Mouse (Mus musculus) embryonic facial prominence, embryonic 14.5 days (tissue): ENCODE data around the gene Sec1. TPM values are rescaled to one million over a fixed set of nuclear protein-coding genes. Genes with fewer than 3 reads are reported as not detected.

Experiments
- ATAC-seq: fragments of 200-750 bp; cut with Nextera tagmentation; 2 replicates; pipeline ENCODE4 v1.8.0; 2017; ENCODE audit warnings: low read depth, moderate number of reproducible peaks, moderate TSS enrichment
- DNase-seq: peaks from one replicate; pipeline ENCODE4 v3.0.0-alpha.2; 2015; ENCODE audit warnings: low spot score
- H3K27ac ChIP-seq: fragments of 300-500 bp; sonication (generic); replicated peaks from 2 replicates; pipeline ENCODE4 v1.5.1; 2014; ENCODE audit warnings: low read depth, mild to moderate bottlenecking, low read length, moderate library complexity
- H3K27me3 ChIP-seq: fragments of 300-500 bp; sonication (generic); replicated peaks from 2 replicates; pipeline ENCODE4 v1.6.1; 2014; ENCODE audit warnings: low read length; ENCODE audit not compliant: control insufficient read depth, insufficient read depth
- H3K36me3 ChIP-seq: fragments of 300-500 bp; sonication (generic); 2 replicates; pipeline ENCODE4 v1.6.1; 2014; ENCODE audit warnings: low read length, mixed read lengths; ENCODE audit not compliant: control insufficient read depth, insufficient read depth
- H3K4me1 ChIP-seq: fragments of 300-500 bp; sonication (generic); 2 replicates; pipeline ENCODE4 v1.6.1; 2014; ENCODE audit warnings: antibody characterized with exemption, low read length; ENCODE audit not compliant: control insufficient read depth, insufficient read depth
- H3K4me2 ChIP-seq: fragments of 300-500 bp; sonication (generic); 2 replicates; pipeline ENCODE4 v1.6.1; 2014; ENCODE audit warnings: low read depth, mild to moderate bottlenecking, low read length, moderate library complexity, mixed read lengths
- H3K4me3 ChIP-seq: fragments of 300-500 bp; sonication (generic); 2 replicates; pipeline ENCODE4 v1.5.1; 2014; ENCODE audit warnings: low read depth, mild to moderate bottlenecking, low read length
- H3K9ac ChIP-seq: fragments of 300-500 bp; sonication (generic); 2 replicates; pipeline ENCODE4 v1.6.1; 2014; ENCODE audit warnings: low read depth, mild to moderate bottlenecking, low read length, moderate library complexity, mixed read lengths
- H3K9me3 ChIP-seq: fragments of 300-500 bp; sonication (generic); 2 replicates; pipeline ENCODE4 v1.6.1; 2016; ENCODE audit warnings: low read length; ENCODE audit not compliant: control insufficient read depth
- WGBS: fragments of 180-500 bp; shearing (Covaris S2); extraction: QIAGEN DNeasy Blood & Tissue Kit; methylation state at CpG from one replicate; pipeline ENCODE4 v1.1.7; 2014; 5-methylcytosine and 5-hydroxymethylcytosine counted together
- polyA plus RNA-seq: library from polyadenylated mRNA; unstranded; fragments of >200 nt; fragmentation: Nextera tagmentation; extraction: Ambion mirVana; gene quantifications from 2 replicates; pipeline ENCODE4 v1.2.1, GENCODE M21; 2014

Sec1 gene
- polyA plus RNA-seq, 1 experiment from 2014 or later: 2.1 TPM

DNA sequence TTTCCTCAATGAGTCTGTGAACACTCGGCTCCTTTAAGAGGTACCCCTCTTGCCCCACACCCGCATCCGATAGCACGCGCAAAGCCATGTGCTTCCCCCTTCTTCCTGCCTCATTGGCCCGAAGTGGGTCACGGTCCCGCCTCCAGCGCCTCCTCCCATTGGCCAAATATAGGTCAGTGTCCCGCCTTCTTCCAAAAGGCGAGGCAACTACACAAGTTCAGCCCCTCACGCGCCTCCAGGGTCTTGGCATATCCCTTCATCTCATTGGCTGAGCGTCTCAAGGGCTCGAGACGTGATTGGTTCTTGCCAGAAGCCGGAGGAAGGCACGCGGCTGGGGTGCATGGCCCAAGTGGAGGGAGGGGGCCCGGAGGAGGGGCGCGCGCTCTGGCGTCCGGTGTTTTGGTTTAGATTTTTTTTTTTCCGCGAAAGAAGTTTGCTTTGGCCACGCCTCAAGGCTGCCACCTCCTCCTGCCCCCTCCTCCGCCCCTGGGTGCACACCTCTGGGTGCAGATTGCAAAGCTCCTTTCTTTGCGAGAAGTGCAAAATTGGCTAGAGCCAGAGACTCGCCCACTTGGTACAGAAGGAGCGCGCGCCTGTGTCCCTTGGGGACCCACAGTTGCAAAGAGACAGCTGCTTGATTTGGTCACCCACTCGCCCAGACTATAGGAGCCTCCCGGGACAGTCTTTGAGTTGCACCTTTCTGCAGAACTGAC is 10.7 kb upstream of the Sec1 start, which contains the start of gene Dbp:
Gene Dbp (plus strand): TSS at position 359 of the 713 bp plus-strand sequence.
- peak within 1 kb of the TSS; percentile 65 for H3K4me3 ChIP-seq
- H3K9ac ChIP-seq: peak within 1 kb of the TSS; percentile 82
- peaks cover 44% of the 10 kb centered on the region for H3K4me1 ChIP-seq
- under 1% methylated on average over 32 of the region's 36 CpGs for WGBS
- no peaks in the 10 kb centered on the region for H3K9me3 ChIP-seq
- H3K4me2 ChIP-seq: peak within 1 kb of the TSS; percentile 93
- H3K36me3 ChIP-seq: peaks cover 4% of the 10 kb centered on the region; the same call in 1 of the 2 replicates
- peak; percentile 100 for DNase-seq
- ATAC-seq: peak; percentile 90
- peaks cover 6% of the 10 kb centered on the region; the same call in 1 of the 2 replicates for H3K27me3 ChIP-seq
- peak within 1 kb of the TSS; percentile 79 for H3K27ac ChIP-seq

GRCm38 (mm10) chr7:45704046-45704559 is 9.9 kb upstream of the Sec1 start:
- no peaks in the 10 kb centered on the region for H3K36me3 ChIP-seq
- H3K4me3 ChIP-seq: peak overlapping the region; percentile 37
- H3K27me3 ChIP-seq: peaks cover 14% of the 10 kb centered on the region
- H3K9ac ChIP-seq: peak overlapping the region; percentile 61
- peak overlapping the region; percentile 79 for H3K27ac ChIP-seq
- DNase-seq (peak; percentile 90), ATAC-seq (peak; percentile 38)
- H3K4me1 ChIP-seq: peaks cover 48% of the 10 kb centered on the region
- H3K9me3 ChIP-seq: no peaks in the 10 kb centered on the region
- under 1% methylated on average over 13 of the region's 13 CpGs for WGBS
- peak overlapping the region; percentile 93 for H3K4me2 ChIP-seq

DNA sequence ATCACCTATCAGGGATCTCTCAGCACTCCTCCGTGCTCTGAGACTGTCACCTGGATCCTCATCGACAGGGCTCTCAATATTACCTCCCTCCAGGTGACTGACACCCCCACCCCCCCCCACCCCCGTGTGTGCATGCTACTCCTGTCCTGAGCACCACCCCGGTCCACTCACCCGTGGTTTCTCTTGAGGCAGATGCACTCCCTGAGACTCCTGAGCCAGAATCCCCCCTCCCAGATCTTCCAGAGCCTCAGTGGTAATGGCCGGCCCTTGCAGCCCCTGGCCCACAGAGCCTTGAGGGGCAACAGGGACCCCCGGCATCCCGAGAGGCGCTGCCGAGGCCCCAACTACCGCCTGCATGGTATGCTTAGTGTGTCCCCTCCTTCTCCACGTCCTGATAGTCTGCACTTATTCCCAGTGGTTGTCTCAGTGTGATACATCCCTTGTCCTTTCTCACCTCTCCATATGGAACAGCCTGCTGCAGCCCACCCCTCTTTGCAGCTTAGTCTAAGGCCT is 9.4 kb upstream of the Sec1 start:
- peak overlapping the region; percentile 37 for H3K4me3 ChIP-seq
- peak overlapping the region; percentile 79 for H3K27ac ChIP-seq
- peaks cover 45% of the 10 kb centered on the region for H3K4me1 ChIP-seq
- DNase-seq: no peak
- peak overlapping the region; percentile 93 for H3K4me2 ChIP-seq
- peak overlapping the region; percentile 61 for H3K9ac ChIP-seq
- H3K27me3 ChIP-seq: peaks cover 19% of the 10 kb centered on the region
- 47% methylated on average over 11 of the region's 12 CpGs for WGBS
- no peak for ATAC-seq
- no peaks in the 10 kb centered on the region for H3K36me3 ChIP-seq
- H3K9me3 ChIP-seq: no peaks in the 10 kb centered on the region

DNA sequence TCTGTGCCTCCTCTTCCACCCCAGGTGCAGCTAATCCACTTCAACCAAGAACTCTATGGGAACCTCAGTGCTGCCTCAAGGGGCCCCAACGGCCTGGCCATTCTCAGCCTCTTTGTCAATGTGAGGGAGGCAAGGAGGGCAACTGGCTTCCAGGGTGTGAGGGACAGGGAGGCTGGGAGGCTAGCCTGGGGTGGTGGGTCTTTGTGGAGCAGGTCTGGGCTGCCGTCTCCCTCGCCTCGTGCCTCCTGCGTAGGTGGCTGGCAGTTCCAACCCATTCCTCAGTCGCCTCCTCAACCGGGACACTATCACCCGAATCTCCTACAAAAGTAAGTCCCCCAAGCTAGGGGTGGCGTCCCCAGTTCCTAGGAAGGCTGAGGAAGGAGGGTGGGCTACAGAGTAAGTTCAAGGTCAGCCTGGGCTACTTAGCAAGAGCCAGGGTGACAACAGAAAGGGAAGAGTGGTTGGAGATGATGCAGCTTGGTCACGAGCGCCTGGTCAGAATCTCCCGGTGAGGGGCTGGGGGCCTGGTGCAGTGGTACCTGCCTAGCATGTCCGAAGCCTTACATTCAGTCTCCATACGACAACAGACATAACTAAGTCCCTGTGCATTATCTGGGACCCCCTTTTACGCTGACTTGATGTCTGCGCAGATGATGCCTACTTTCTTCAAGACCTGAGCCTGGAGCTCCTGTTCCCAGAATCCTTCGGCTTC is 8.8 kb upstream of the Sec1 start:
- ATAC-seq (no peak), DNase-seq (no peak)
- 90% methylated on average over 17 of the region's 17 CpGs for WGBS
- Histone ChIP-seq H3K4me1 (peaks cover 38% of the 10 kb centered on the region), H3K9ac (no peak overlapping the region), H3K4me2 (no peak overlapping the region), H3K36me3 (no peaks in the 10 kb centered on the region), H3K9me3 (no peaks in the 10 kb centered on the region), H3K27me3 (peaks cover 24% of the 10 kb centered on the region), H3K27ac (no peak overlapping the region; the same call in 1 of the 2 replicates), H3K4me3 (no peak overlapping the region)

GRCm38 (mm10) chr7:45702316-45702715 is 8.1 kb upstream of the Sec1 start:
- 93% methylated on average over 11 of the region's 11 CpGs for WGBS

DNA sequence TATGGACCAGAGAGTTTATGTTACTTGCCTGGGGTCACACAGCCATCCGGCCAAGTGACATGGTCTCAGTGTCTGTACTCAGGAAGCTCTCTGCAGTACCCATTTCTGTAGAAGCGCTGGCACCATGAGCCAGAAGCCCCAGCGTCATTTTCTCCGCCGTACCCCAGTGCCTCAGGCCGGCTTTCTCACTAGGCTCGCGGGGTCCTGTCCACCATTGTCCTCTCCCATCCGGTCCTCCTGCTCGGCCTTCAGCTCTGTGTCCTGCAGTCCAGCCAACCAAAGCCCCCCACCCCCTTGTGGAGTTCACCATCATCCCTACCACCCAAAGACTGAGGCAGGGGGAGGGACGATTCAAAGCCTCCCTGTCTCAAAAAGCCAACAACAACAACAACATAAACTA is 7.4 kb upstream of the Sec1 start:
- no peak for DNase-seq
- ATAC-seq: no peak
- Histone ChIP-seq H3K4me2 (peak overlapping the region; percentile 87), H3K36me3 (no peaks in the 10 kb centered on the region), H3K4me3 (no peak overlapping the region), H3K27me3 (peaks cover 24% of the 10 kb centered on the region), H3K9ac (0 out of 2 replicates have a peak overlapping the region, but pooled peaks have one; percentile 30), H3K4me1 (peaks cover 29% of the 10 kb centered on the region), H3K9me3 (no peaks in the 10 kb centered on the region), H3K27ac (no peak overlapping the region)
- WGBS: 85% methylated on average over 11 of the region's 11 CpGs

More at GRCm38 (mm10) chr7:45702316-45702715, 8.1 kb upstream of the Sec1 start:
- DNase-seq: no peak
- Histone ChIP-seq H3K4me3 (no peak overlapping the region), H3K9me3 (no peaks in the 10 kb centered on the region), H3K27ac (no peak overlapping the region), H3K9ac (no peak overlapping the region), H3K4me2 (no peak overlapping the region), H3K36me3 (no peaks in the 10 kb centered on the region), H3K4me1 (peaks cover 32% of the 10 kb centered on the region), H3K27me3 (peaks cover 24% of the 10 kb centered on the region)
- no peak for ATAC-seq

- H3K27ac ChIP-seq: peak overlapping the region; percentile 45; the same call in 1 of the 2 replicates
- ATAC-seq: no peak
- peak; percentile 39 for DNase-seq
These were observed 6.9 kb upstream of the Sec1 start for GRCm38 (mm10) chr7:45701072-45701471.

DNA sequence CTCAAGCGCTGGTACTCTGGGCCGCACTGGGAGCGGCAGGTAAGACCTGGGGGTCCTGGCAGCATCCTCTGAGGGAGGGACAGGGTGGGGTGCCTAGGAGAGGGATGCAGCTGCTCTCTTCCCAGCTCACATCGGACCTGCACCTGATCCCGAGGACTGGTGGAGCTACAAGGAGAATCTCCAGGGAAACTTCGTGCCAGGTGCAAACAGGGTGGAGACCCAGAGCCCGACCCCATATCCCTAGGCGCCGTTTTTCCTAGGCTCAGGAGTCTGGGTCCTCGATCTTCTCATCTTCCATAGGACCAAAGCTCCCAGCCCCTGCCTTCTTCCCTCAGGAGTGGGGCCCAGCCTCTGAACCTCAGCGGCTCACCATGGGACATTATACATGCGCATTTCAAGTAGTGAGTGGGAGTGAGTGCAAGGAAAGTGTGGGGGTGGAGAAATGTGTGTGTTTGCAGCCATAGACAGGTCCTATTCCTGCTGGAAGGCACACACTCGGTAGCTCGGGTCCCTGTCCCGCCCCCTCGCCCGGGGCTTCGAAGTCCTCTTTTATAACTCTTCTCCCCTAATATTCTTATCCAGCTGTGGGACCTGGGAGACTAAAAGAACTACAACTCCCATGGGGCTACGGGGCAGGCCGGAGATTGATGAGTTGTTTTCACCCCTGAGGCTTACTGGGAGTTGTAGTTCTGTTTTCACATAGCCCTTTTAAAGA is 6.3 kb upstream of the Sec1 start:
- under 1% methylated on average over 20 of the region's 20 CpGs for WGBS
- peak overlapping the region; percentile 87 for H3K4me2 ChIP-seq
- H3K36me3 ChIP-seq: no peaks in the 10 kb centered on the region
- peaks cover 24% of the 10 kb centered on the region for H3K4me1 ChIP-seq
- peak overlapping the region; percentile 46 for H3K4me3 ChIP-seq
- H3K9me3 ChIP-seq: no peaks in the 10 kb centered on the region
- H3K27ac ChIP-seq: no peak overlapping the region
- DNase-seq: peak; percentile 94
- H3K27me3 ChIP-seq: peaks cover 24% of the 10 kb centered on the region
- no peak for ATAC-seq
- H3K9ac ChIP-seq: peak overlapping the region; percentile 63

More at GRCm38 (mm10) chr7:45701072-45701471, 6.9 kb upstream of the Sec1 start:
- H3K9me3 ChIP-seq: no peaks in the 10 kb centered on the region
- H3K27me3 ChIP-seq: peaks cover 24% of the 10 kb centered on the region
- WGBS: 33% methylated on average over 11 of the region's 11 CpGs
- H3K4me2 ChIP-seq: peak overlapping the region; percentile 87
- H3K4me1 ChIP-seq: peaks cover 29% of the 10 kb centered on the region
- peak overlapping the region; percentile 46 for H3K4me3 ChIP-seq
- H3K36me3 ChIP-seq: no peaks in the 10 kb centered on the region
- peak overlapping the region; percentile 30; the same call in 1 of the 2 replicates for H3K9ac ChIP-seq
